Mouse (Mus musculus) neural tube, embryonic 12.5 days (tissue): ENCODE results near the gene Tmc8. TPM values are rescaled to one million over a fixed set of nuclear protein-coding genes. Genes with fewer than 3 reads are reported as not detected.

Experiments
- ATAC-seq: fragments of 200-750 bp; cut with Nextera tagmentation; 2 replicates; pipeline ENCODE4 v1.8.0; 2017; ENCODE audit warnings: low read depth, mild to moderate bottlenecking, moderate TSS enrichment, moderate library complexity; ENCODE audit not compliant: low FRiP score
- H3K27ac ChIP-seq: fragments of 300-500 bp; sonication (generic); 2 replicates; pipeline ENCODE4 v1.5.1; 2016
- H3K27me3 ChIP-seq: fragments of 300-500 bp; sonication (generic); replicated peaks from 2 replicates; pipeline ENCODE4 v1.6.1; 2016; ENCODE audit warnings: mild to moderate bottlenecking
- H3K36me3 ChIP-seq: fragments of 300-500 bp; sonication (generic); 2 replicates; pipeline ENCODE4 v1.6.1; 2016; ENCODE audit warnings: mild to moderate bottlenecking
- H3K4me1 ChIP-seq: fragments of 300-500 bp; sonication (generic); 2 replicates; pipeline ENCODE4 v1.6.1; 2016
- H3K4me2 ChIP-seq: fragments of 300-500 bp; sonication (generic); replicated peaks from 2 replicates; pipeline ENCODE4 v1.6.1; 2016; ENCODE audit warnings: mild to moderate bottlenecking
- H3K4me3 ChIP-seq: fragments of 300-500 bp; sonication (generic); 2 replicates; pipeline ENCODE4 v1.5.1; 2016
- H3K9ac ChIP-seq: fragments of 300-500 bp; sonication (generic); 2 replicates; pipeline ENCODE4 v1.6.1; 2016; ENCODE audit warnings: mild to moderate bottlenecking
- H3K9me3 ChIP-seq: fragments of 300-500 bp; sonication (generic); 2 replicates; pipeline ENCODE4 v1.6.1; 2016; ENCODE audit warnings: mild to moderate bottlenecking
- WGBS: fragments of 180-500 bp; shearing (Covaris S2); methylation state at CpG from one replicate; pipeline ENCODE4 v1.1.7; 2016; 5-methylcytosine and 5-hydroxymethylcytosine counted together
- polyA plus RNA-seq: library from polyadenylated mRNA; unstranded; fragments of >200 nt; fragmentation: Nextera tagmentation; extraction: Ambion mirVana; gene quantifications from 2 replicates; pipeline ENCODE4 v1.2.1, GENCODE M21; 2016

Gene Tmc8
- polyA plus RNA-seq, 1 experiment from 2014 or later: 1.0 TPM

DNA sequence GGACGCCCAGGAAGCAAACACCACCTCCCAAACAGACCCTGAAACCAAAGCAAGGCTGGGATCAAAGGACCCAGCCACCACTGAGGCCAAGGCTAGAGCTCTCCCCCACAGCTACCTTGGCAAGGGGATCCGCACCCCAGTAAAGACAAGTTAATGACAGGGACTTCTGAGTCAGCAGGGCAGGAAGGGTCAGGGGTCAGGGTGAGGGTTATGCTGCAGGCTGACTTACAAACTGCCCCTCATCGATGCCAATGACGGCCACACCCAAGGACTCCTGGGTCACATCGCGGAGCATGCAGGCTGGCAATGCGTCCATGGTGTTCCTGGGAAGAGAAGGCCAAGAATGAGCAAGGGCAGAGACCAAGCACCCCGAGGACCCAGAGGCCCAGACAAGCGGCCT lies 40.0 kb downstream of the Tmc8 start:
- H3K27ac ChIP-seq: no peak overlapping the region
- WGBS: 92% methylated on average over 9 of the region's 9 CpGs
- H3K27me3 ChIP-seq: no peaks in the 10 kb centered on the region
- no peak overlapping the region for H3K4me3 ChIP-seq
- H3K36me3 ChIP-seq: peaks cover 25% of the 10 kb centered on the region
- no peak overlapping the region for H3K4me2 ChIP-seq
- ATAC-seq: no peak
- H3K9me3 ChIP-seq: no peaks in the 10 kb centered on the region
- no peak overlapping the region for H3K9ac ChIP-seq
- H3K4me1 ChIP-seq: peaks cover 32% of the 10 kb centered on the region

DNA sequence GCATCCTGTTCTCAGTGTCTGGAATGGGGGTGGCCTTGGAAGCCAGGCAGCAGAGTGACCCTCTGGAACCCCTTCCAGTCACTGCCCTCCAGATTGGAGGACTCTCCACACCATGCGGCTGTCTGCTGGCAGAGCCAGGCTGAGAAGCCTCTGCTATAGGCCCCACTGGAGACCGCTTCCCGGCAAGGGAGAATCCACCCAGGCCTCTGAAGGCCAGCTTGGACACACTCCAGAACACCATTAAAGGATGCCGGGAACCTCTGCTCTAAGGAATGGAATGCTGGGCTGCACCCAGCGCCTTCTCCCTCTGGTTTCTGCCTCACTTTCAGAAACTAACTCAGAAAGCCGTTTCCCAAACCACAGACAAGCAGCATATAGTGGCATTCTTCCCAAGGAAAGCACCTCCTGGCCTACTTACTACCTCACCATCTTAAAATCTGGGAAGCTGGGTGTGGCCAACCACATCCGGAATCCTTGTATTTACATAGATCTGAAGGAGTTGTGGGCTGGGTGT lies 40.9 kb downstream of the Tmc8 start:
- no peak for ATAC-seq
- Histone ChIP-seq H3K4me3 (no peak overlapping the region), H3K4me2 (no peak overlapping the region), H3K4me1 (peaks cover 40% of the 10 kb centered on the region), H3K27ac (no peak overlapping the region), H3K9me3 (no peaks in the 10 kb centered on the region), H3K9ac (no peak overlapping the region), H3K27me3 (no peaks in the 10 kb centered on the region), H3K36me3 (peaks cover 19% of the 10 kb centered on the region)
- 90% methylated on average over 7 of the region's 7 CpGs for WGBS

DNA sequence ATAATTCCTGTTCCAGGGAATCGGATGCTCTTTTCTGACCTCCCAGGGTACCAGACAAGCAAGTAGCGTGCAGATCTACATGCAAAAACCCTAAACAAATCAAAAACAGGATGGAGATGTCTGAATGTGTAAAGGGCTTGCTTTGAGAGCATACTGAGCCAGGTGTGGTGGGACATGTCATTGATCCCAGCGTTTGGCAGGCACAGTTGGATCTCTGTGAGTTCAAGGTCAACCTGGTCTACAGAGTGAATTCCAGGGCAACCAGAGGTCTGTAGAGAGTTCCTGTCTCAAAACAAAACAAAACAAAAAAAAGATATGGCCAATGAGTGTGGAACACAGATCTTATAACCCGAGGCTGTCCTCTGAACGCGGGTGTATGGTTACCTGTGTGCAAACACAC lies 41.5 kb downstream of the Tmc8 start:
- Histone ChIP-seq H3K9me3 (no peaks in the 10 kb centered on the region), H3K9ac (no peak overlapping the region), H3K36me3 (peaks cover 19% of the 10 kb centered on the region), H3K27ac (no peak overlapping the region), H3K27me3 (no peaks in the 10 kb centered on the region), H3K4me1 (peaks cover 45% of the 10 kb centered on the region), H3K4me3 (no peak overlapping the region), H3K4me2 (no peak overlapping the region)
- 93% methylated on average over 6 of the region's 6 CpGs for WGBS
- ATAC-seq: no peak

DNA sequence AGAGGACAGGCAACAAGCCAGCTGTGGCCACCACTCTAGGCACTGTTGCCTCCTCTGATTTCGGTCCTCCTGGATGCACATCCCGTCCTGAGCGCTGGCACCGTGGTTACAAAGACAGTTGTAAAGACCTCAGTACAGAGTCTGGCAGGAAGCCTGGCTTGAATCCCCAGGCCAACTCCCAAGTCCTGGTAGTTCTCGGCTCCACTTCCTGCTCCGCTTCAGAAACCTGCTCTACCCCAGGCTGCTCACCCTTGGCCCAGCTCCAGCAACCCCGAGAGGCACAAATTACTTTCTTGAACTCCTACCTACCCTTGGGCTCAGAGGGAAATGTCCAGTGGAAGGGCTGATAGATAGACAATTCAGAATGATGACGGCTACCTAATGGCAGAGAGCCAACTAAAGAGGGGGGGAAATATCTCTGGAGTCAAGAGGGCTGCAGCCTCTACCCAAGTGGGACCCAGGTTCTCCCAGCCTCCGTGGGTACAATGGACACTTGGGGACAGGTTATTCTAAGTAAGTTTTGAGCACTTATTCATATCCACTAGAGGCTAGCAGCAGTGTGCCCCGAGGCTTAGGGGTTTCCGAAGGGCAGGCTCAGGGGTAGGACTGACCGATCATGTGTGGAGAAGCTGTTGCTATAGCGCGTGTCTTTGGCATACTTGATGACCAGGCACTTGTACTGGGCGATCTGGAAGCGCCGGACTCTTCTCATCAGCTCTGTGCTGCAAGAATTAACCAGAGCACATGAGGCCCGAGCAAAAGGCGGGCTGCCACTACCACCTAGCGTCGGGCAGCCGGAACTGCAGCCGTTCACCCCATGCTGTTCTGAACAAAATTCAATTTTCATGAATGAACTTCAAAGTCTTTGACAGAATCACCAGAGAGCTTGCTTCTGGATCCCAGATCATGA lies 42.4 kb downstream of the Tmc8 start:
- peak overlapping the region; percentile 14; the same call in 1 of the 2 replicates for H3K9ac ChIP-seq
- peaks cover 19% of the 10 kb centered on the region for H3K36me3 ChIP-seq
- no peaks in the 10 kb centered on the region for H3K9me3 ChIP-seq
- H3K27me3 ChIP-seq: no peaks in the 10 kb centered on the region
- peak; percentile 82 for ATAC-seq
- 0 out of 2 replicates have a peak overlapping the region, but pooled peaks have one; percentile 45 for H3K4me3 ChIP-seq
- H3K4me1 ChIP-seq: peaks cover 40% of the 10 kb centered on the region
- no peak overlapping the region for H3K27ac ChIP-seq
- H3K4me2 ChIP-seq: peak overlapping the region; percentile 78
- 25% methylated on average over 23 of the region's 23 CpGs for WGBS

DNA sequence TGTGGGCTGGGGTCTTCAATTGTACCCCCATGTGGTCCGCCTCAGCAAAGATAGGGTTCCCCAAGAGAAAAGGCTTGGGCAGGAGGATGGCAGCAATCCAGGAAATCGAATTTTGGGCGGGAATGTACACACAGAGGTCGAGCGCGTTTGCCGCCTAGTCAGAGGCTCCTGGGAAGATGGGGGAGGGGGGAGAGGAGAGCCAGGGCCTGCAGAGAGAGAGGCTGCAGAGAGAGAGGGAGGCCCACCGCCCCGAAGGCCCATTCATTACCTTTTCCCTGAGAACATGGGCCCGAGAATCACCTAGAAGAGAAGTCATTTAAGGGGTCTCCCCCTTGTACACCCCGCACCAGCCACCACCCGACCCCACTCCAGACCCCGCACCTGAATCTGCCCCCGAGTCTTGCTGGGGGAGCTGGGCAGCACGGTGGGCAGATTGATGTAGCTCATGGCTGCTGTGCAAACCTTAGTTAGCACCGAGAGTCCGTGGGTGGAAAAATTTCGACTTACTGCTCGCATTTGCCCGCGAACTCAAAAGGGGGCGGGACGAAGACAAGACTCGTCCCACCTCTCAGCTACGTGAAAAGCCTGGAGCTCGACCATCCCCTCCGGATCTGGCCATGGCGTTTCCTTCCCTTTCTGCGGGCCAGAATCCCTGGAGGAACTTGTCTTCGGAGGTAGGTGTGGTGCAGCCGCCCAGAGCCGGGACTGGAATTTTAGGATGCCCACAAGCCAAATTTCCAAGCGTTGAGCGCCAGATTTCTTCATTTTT lies 43.6 kb downstream of the Tmc8 start, which contains the start of the genes Afmid and Tk1:
Gene Afmid (plus strand): TSS at position 592 of the 769 bp plus-strand sequence.
Gene Tk1 (minus strand): TSS at position 760 of the 769 bp plus-strand sequence.
- H3K4me2 ChIP-seq: peak within 1 kb of the TSS; percentile 78
- under 1% methylated on average over 34 of the region's 34 CpGs for WGBS
- peaks cover 36% of the 10 kb centered on the region for H3K4me1 ChIP-seq
- peak within 1 kb of the TSS; percentile 45 for H3K4me3 ChIP-seq
- peak within 1 kb of the TSS; percentile 56 for H3K9ac ChIP-seq
- H3K27ac ChIP-seq: no peak within 1 kb of the TSS
- ATAC-seq: peak; percentile 65
- no peaks in the 10 kb centered on the region for H3K27me3 ChIP-seq
- peaks cover 15% of the 10 kb centered on the region for H3K36me3 ChIP-seq
- no peaks in the 10 kb centered on the region for H3K9me3 ChIP-seq

DNA sequence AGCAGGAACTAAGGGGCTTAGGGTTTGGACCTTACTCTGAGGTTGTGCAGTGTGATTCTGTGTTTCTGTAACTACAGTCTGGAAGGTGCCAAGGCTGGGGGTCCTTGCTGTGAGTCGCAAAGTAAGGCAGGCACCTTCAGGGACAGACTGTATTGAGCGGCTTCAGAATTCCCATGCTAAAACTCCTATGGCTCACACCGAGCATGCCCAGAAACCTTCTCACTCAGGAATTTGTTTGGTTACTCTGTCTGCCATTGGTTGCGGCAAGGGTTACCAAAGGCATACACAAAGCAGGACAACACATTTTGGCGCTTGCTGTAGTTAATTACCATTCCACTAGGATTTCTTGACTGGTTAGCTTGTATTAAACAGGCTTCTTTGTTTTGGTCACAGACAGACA lies 44.3 kb downstream of the Tmc8 start:
- peaks cover 36% of the 10 kb centered on the region for H3K4me1 ChIP-seq
- ATAC-seq: no peak; the same call in 1 of the 2 replicates
- WGBS: 9% methylated on average over 5 of the region's 5 CpGs

DNA sequence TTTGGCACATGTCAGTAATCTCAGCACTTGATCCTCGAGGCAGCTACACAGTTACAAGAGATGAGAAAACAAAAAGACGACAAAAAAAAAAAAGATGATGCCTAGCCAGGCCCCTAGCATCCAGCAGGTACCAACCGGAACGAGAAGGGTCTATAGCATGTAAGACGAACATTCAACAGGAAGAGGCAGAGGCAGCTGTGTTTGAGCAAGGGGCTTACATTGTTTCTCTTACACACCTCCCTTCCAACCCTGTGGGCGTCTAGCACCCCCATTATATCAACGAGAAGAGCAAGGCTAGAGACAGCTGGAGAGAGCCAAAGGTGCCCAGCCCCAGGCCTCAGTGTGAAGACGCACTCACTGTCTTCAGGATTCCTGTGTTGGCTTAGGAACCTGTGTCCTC lies 45.0 kb downstream of the Tmc8 start:
- peak overlapping the region; percentile 78; the same call in 1 of the 2 replicates for H3K4me2 ChIP-seq
- peaks cover 6% of the 10 kb centered on the region; the same call in 1 of the 2 replicates for H3K36me3 ChIP-seq
- no peak overlapping the region for H3K4me3 ChIP-seq
- no peak overlapping the region for H3K9ac ChIP-seq
- no peak overlapping the region for H3K27ac ChIP-seq
- no peaks in the 10 kb centered on the region for H3K27me3 ChIP-seq
- WGBS: 67% methylated on average over 8 of the region's 8 CpGs
- ATAC-seq: no peak
- no peaks in the 10 kb centered on the region for H3K9me3 ChIP-seq
- H3K4me1 ChIP-seq: peaks cover 37% of the 10 kb centered on the region

More for the DNA sequence above, 44.3 kb downstream of the Tmc8 start:
- peak overlapping the region; percentile 78 for H3K4me2 ChIP-seq
- H3K27ac ChIP-seq: no peak overlapping the region
- H3K27me3 ChIP-seq: no peaks in the 10 kb centered on the region
- H3K9me3 ChIP-seq: no peaks in the 10 kb centered on the region
- peak overlapping the region; percentile 56 for H3K9ac ChIP-seq
- H3K4me3 ChIP-seq: peak overlapping the region; percentile 45
- H3K36me3 ChIP-seq: peaks cover 13% of the 10 kb centered on the region

DNA sequence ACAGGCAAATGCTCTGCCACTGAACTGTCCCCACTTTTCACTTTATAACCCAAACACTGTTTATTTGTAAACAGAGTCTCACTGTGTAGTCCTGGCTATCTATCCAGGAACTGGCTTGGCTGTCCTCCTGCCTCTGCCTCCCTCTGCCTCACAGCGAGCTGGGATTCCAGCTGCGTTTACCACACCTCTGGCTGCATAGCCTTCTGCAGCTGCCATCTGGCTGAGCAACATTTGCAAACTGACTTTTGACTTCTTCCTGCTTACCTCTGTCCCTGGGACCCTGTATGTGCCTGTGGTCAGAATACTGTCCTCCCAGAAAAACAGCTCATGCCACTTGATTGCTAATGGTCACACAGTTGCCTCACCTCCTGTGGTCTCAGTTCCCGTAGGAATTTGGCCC lies 45.5 kb downstream of the Tmc8 start:
- no peak for ATAC-seq
- no peaks in the 10 kb centered on the region for H3K27me3 ChIP-seq
- no peak overlapping the region for H3K27ac ChIP-seq
- no peak overlapping the region for H3K4me2 ChIP-seq
- peaks cover 42% of the 10 kb centered on the region for H3K4me1 ChIP-seq
- H3K4me3 ChIP-seq: no peak overlapping the region
- H3K9ac ChIP-seq: no peak overlapping the region
- no peaks in the 10 kb centered on the region for H3K9me3 ChIP-seq
- H3K36me3 ChIP-seq: peaks cover 5% of the 10 kb centered on the region; the same call in 1 of the 2 replicates
- 59% methylated on average over 3 of the region's 3 CpGs for WGBS

DNA sequence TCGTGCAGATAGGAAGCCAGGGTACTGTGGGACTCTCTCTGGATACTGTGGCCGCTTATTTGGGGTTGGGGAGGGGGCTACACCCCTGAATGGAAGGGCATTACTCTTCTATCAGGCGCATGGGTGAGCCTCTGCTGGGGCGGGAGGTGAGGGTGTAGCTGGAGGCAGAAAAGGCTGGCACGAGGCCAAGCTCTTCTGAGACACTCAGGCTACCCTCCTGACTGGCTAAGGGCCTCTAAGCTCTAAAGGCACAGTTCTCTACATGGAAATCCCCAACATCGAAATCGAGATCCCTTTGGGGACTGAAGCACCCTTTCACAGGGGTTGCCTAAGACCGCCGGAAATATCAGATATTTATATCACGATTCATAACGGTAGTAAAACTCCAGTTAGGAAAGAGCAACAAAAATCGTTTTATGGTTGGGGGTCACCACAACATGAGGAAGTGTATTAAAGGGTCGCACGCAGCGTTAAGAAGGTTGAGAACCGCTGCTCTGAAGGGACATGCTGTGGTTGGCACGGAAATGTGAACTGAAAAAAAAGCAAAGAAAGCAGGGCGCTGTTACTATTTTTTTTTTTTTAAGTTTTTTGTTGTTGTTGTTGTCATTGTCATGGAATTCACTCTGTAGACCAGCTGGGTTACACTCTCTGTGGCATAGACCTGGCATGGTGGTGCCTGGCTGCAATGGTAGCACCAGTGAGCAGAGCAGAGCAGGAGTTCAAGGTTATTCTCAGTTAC lies 46.4 kb downstream of the Tmc8 start:
- peaks cover 43% of the 10 kb centered on the region for H3K4me1 ChIP-seq
- 84% methylated on average over 18 of the region's 18 CpGs for WGBS
- H3K9me3 ChIP-seq: no peaks in the 10 kb centered on the region
- ATAC-seq: no peak
- no peaks in the 10 kb centered on the region; the same call in 1 of the 2 replicates for H3K36me3 ChIP-seq
- no peak overlapping the region for H3K9ac ChIP-seq
- H3K27ac ChIP-seq: no peak overlapping the region
- H3K4me3 ChIP-seq: no peak overlapping the region
- no peak overlapping the region for H3K4me2 ChIP-seq
- no peaks in the 10 kb centered on the region for H3K27me3 ChIP-seq

DNA sequence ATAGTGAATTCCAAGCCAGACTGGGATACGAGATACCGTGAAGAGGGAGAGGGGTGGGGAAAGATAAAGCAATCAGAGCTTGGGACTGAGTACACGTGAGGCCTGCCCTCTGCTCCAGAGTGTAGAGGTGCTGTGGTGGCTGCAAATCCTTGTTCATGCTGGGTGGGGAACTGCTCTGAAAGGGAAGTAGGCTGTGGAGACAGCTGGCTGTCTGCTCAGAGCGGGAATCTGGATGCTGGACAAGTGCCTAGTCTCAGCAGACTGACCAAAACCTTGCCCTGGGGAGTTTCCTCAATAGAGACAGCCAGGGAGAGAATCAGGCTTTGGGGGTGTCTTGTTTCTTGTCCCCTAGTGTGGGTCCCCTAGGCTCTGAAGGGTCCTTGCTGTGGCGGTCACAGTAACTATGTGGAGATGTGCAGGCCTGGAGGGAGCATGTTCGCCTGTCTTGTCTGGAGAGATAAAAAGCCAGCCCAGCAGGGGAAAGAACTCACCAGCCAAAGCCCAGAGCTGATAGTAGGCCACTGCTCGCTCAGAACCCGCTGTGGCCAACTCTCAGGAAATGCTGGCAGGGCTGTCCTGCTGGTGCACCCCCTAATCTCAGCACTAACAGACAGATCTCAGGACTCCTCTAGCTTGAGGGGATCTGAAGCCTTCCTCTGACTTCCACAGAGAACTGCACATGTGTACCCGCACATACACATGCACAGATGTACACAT lies 47.2 kb downstream of the Tmc8 start:
- Histone ChIP-seq H3K27me3 (no peaks in the 10 kb centered on the region), H3K27ac (no peak overlapping the region), H3K4me2 (no peak overlapping the region), H3K4me3 (no peak overlapping the region), H3K36me3 (no peaks in the 10 kb centered on the region), H3K9ac (no peak overlapping the region), H3K4me1 (peaks cover 41% of the 10 kb centered on the region), H3K9me3 (no peaks in the 10 kb centered on the region)
- WGBS: 67% methylated on average over 9 of the region's 9 CpGs
- ATAC-seq: no peak

DNA sequence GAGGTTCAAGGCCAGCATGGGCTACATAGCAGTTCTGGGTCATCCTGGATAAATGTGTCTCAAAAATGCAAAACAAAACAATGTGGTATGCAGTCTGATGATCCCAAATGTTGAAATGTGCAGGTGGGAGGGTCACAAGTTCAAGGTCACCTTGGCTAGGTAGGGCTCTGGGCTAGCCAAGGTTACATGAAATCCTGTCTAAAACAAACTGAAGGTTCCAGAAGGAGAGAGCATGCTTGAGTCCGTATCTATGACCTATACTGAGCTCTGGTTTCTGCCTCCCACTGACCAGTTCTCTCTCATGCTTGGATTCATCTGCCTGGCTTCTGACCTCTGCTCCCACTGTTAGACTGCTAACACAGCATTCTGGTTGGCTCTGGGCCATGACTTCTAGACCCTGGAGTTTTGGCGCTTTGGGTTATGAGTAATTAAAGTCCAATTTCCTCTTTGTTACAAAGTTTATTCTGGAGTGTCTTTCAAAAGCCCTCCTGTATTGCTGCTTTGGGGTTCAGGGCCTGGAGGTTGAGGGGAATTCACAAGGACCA lies 47.9 kb downstream of the Tmc8 start:
- ATAC-seq: no peak
- no peaks in the 10 kb centered on the region for H3K9me3 ChIP-seq
- no peak overlapping the region for H3K4me2 ChIP-seq
- peaks cover 36% of the 10 kb centered on the region for H3K4me1 ChIP-seq
- H3K27ac ChIP-seq: no peak overlapping the region
- WGBS: 81% methylated on average over 2 of the region's 2 CpGs
- no peaks in the 10 kb centered on the region for H3K36me3 ChIP-seq
- no peaks in the 10 kb centered on the region for H3K27me3 ChIP-seq
- no peak overlapping the region for H3K4me3 ChIP-seq
- no peak overlapping the region for H3K9ac ChIP-seq
